Mouse (Mus musculus): Measurements from ENCODE around the gene Snap91. TPM values are rescaled to one million over a fixed set of nuclear protein-coding genes. Genes with fewer than 3 reads are reported as not detected.

The Snap91 gene
- total RNA-seq (2023) = not detected

GRCm38 (mm10) chr9:86880113-86880972 lies at the start of gene Snap91:
TSS of gene Snap91 (minus strand) at chr9:86880654.

GRCm38 (mm10) chr9:86742959-86743911 lies 137.2 kb downstream of the Snap91 start, which contains the start of gene Prss35:
TSS of gene Prss35 (plus strand) at chr9:86743649.

Other genes with a start within 250 kb of the Snap91 start
- gene Me1, start 184.7 kb downstream of the Snap91 start, total RNA-seq (2023) = 0.15 TPM
- gene Prss35, start 137.0 kb downstream of the Snap91 start, total RNA-seq (2023) = not detected
- not detected for gene Ripply2, start 134.9 kb upstream of the Snap91 start, total RNA-seq (2023)
- 57.5 TPM for gene Cyb5r4, start 141.4 kb upstream of the Snap91 start, total RNA-seq (2023)

Data from CD8-positive naive resting alpha-beta T cell, adult 57 days (primary cell).